Mouse (Mus musculus) lung, adult 18-20 months (tissue): ENCODE results near the gene Ppbp.

Experiments used
- DNase-seq, 2 experiments: peaks; one replicate each; pipeline ENCODE4 v3.0.0; 2022; ENCODE audit warnings: mixed read lengths in 2 of 2

Ppbp gene

GRCm38 (mm10) chr5:90768218-90768617 is at the start of gene Ppbp:
Ppbp (plus strand) TSS chr5:90768518.
- DNase-seq, result no peak

- DNase-seq, result no peak
These were observed 45.7 kb upstream of the Ppbp start for GRCm38 (mm10) chr5:90722656-90723055.

GRCm38 (mm10) chr5:90728254-90728653 is 40.1 kb upstream of the Ppbp start:
- DNase-seq, result no peak

- DNase-seq, result peak; percentile 55 to 70
These were observed 36.8 kb upstream of the Ppbp start for GRCm38 (mm10) chr5:90731480-90731879.

- DNase-seq, result peak; percentile 29 to 39
These were observed 26.3 kb upstream of the Ppbp start for GRCm38 (mm10) chr5:90742029-90742428.

GRCm38 (mm10) chr5:90753934-90754333 is 14.4 kb upstream of the Ppbp start:
- DNase-seq, result no peak

GRCm38 (mm10) chr5:90758020-90758605 is 10.2 kb upstream of the Ppbp start:
- DNase-seq, result peak in 1 of 2 experiments; percentile 27

GRCm38 (mm10) chr5:90759077-90760065 is 8.9 kb upstream of the Ppbp start, which contains the start of gene Cxcl5:
Cxcl5 (plus strand) TSS chr5:90759360.
- no peak for DNase-seq

- no peak for DNase-seq
These were observed 8.0 kb upstream of the Ppbp start for GRCm38 (mm10) chr5:90760303-90760702.

GRCm38 (mm10) chr5:90760844-90761243 is 7.5 kb upstream of the Ppbp start:
- no peak for DNase-seq

GRCm38 (mm10) chr5:90761834-90762233 is 6.5 kb upstream of the Ppbp start:
- no peak for DNase-seq

GRCm38 (mm10) chr5:90763912-90764665 is 4.2 kb upstream of the Ppbp start:
- no peak for DNase-seq

- no peak for DNase-seq
These were observed 2.3 kb upstream of the Ppbp start for GRCm38 (mm10) chr5:90765821-90766606.

- DNase-seq, result no peak
These were observed 3.1 kb downstream of the Ppbp start for GRCm38 (mm10) chr5:90771369-90771768.

- DNase-seq, result no peak
These were observed 3.7 kb downstream of the Ppbp start, which contains the start of gene Pf4 for GRCm38 (mm10) chr5:90771880-90772653. Pf4 (plus strand) TSS chr5:90772435.

GRCm38 (mm10) chr5:90775562-90775961 is 7.2 kb downstream of the Ppbp start:
- no peak for DNase-seq

- DNase-seq, result no peak
These were observed 9.3 kb downstream of the Ppbp start for GRCm38 (mm10) chr5:90777621-90778020.

- no peak for DNase-seq
These were observed 10.5 kb downstream of the Ppbp start for GRCm38 (mm10) chr5:90778856-90779255.

- no peak for DNase-seq
These were observed 15.4 kb downstream of the Ppbp start for GRCm38 (mm10) chr5:90783697-90784096.

- peak; percentile 55 to 67 for DNase-seq
These were observed 17.6 kb downstream of the Ppbp start, which contains the start of gene Cxcl3 for GRCm38 (mm10) chr5:90785659-90786588. Cxcl3 (plus strand) TSS chr5:90786103.
